Mouse (Mus musculus) CH12.LX (cell line): ENCODE measurements around the gene Usmg5.

Experiments used
- CTCF ChIP-seq, 2 experiments: IDR thresholded peaks in 1 of 2; conservative IDR thresholded peaks in 1 of 2; 2 replicates each; pipeline ENCODE4 v1.5.1; 2011 to 2012; ENCODE audit warnings: low read depth in 2 of 2, low read length in 2 of 2, improper control_type of control experiment in 1 of 2, inconsistent platforms in 1 of 2, mild to moderate bottlenecking in 1 of 2, moderate library complexity in 1 of 2
- E2F4 ChIP-seq: IDR thresholded peaks from 2 replicates; pipeline ENCODE4 v1.6.1; 2011; ENCODE audit warnings: low read depth, low read length, improper control_type of control experiment; ENCODE audit not compliant: insufficient replicate concordance
- GABPA ChIP-seq: IDR thresholded peaks from 2 replicates; pipeline ENCODE4 v1.6.1; 2012; ENCODE audit warnings: low read depth, low read length, improper control_type of control experiment, inconsistent platforms; ENCODE audit not compliant: insufficient replicate concordance
- HCFC1 ChIP-seq: IDR thresholded peaks from 2 replicates; pipeline ENCODE4 v1.6.1; 2012; ENCODE audit warnings: low read depth, mild to moderate bottlenecking, inconsistent platforms, low read length, improper control_type of control experiment
- MAX ChIP-seq: IDR thresholded peaks from 2 replicates; pipeline ENCODE4 v1.6.1; 2011; ENCODE audit warnings: low read length, improper control_type of control experiment
- NRF1 ChIP-seq: IDR thresholded peaks from 2 replicates; pipeline ENCODE4 v1.6.1; 2014; ENCODE audit warnings: low read depth, mild to moderate bottlenecking, inconsistent platforms, low read length, improper control_type of control experiment, moderate library complexity
- POLR2A ChIP-seq: IDR thresholded peaks from 2 replicates; pipeline ENCODE4 v1.6.1; 2011; ENCODE audit warnings: low read depth, mild to moderate bottlenecking, improper control_type of control experiment, low read length
- POLR2AphosphoS2 ChIP-seq: IDR thresholded peaks from 2 replicates; pipeline ENCODE4 v1.6.1; 2011; ENCODE audit warnings: low read depth, low read length, improper control_type of control experiment
- RAD21 ChIP-seq: IDR thresholded peaks from 2 replicates; pipeline ENCODE4 v1.6.1; 2011; ENCODE audit warnings: low read depth, mild to moderate bottlenecking, low read length, improper control_type of control experiment, moderate library complexity
- ZNF384 ChIP-seq: IDR thresholded peaks from 2 replicates; pipeline ENCODE4 v1.6.1; 2012; ENCODE audit warnings: low read depth, low read length, improper control_type of control experiment, inconsistent platforms

GRCm38 (mm10) chr19:47043608-47044007, 46.8 kb downstream of the Usmg5 start:
- TF ChIP-seq CTCF (conservative IDR thresholded peaks at IDR 0.05 in 1 of 2, IDR thresholded peaks at IDR 0.05 in 1 of 2; ENCODE audit: low read depth in 2 of 2, low read length in 2 of 2) (peak in 1 of 2 experiments; percentile 68; a peak in 2 of 4 replicates), HCFC1 (no peak), ZNF384 (no peak), NRF1 (no peak), E2F4 (no peak), MAX (no peak), GABPA (no peak), POLR2AphosphoS2 (no peak), RAD21 (peak; percentile 41), POLR2A (no peak)
